Mouse (Mus musculus): ENCODE data around the gene Banp. TPM values are rescaled to one million over a fixed set of nuclear protein-coding genes. Genes with fewer than 3 reads are reported as not detected.

Gene Banp
- polyA plus RNA-seq, 1 experiment from 2014 or later = 55.5 TPM

- Histone ChIP-seq H3K27ac (no peak overlapping the region), H3K4me2 (replicated peaks) (no peak overlapping the region), H3K9me3 (no peaks in the 10 kb centered on the region), H3K4me3 (no peak overlapping the region), H3K9ac (no peak overlapping the region), H3K4me1 (no peaks in the 10 kb centered on the region), H3K27me3 (replicated peaks) (no peaks in the 10 kb centered on the region), H3K36me3 (peaks cover 44% of the 10 kb centered on the region)
- WGBS = 88% methylated on average over 22 of the region's 22 CpGs
- no peak for ATAC-seq (ENCODE audit: low FRiP score, low read depth)
These were observed 68.7 kb downstream of the Banp start for GRCm38 (mm10) chr8:122018046-122018831.

GRCm38 (mm10) chr8:122019162-122019561, 69.6 kb downstream of the Banp start:
- no peaks in the 10 kb centered on the region for H3K27me3 ChIP-seq (replicated peaks)
- H3K36me3 ChIP-seq = peaks cover 49% of the 10 kb centered on the region
- 92% methylated on average over 1 of the region's 1 CpGs for WGBS
- ATAC-seq (ENCODE audit: low FRiP score, low read depth) = no peak
- no peak overlapping the region for H3K4me2 ChIP-seq (replicated peaks)
- no peak overlapping the region for H3K27ac ChIP-seq
- H3K9me3 ChIP-seq = no peaks in the 10 kb centered on the region
- H3K4me3 ChIP-seq = no peak overlapping the region
- H3K4me1 ChIP-seq = no peaks in the 10 kb centered on the region
- H3K9ac ChIP-seq = no peak overlapping the region

- Histone ChIP-seq H3K36me3 (peaks cover 53% of the 10 kb centered on the region), H3K27ac (no peak overlapping the region; the same call in 1 of the 2 replicates), H3K9ac (no peak overlapping the region), H3K4me1 (no peaks in the 10 kb centered on the region), H3K9me3 (no peaks in the 10 kb centered on the region), H3K27me3 (replicated peaks) (no peaks in the 10 kb centered on the region), H3K4me2 (replicated peaks) (no peak overlapping the region), H3K4me3 (no peak overlapping the region)
- ATAC-seq (ENCODE audit: low FRiP score, low read depth) = no peak
- WGBS = 88% methylated on average over 8 of the region's 8 CpGs
These were observed 70.7 kb downstream of the Banp start for GRCm38 (mm10) chr8:122020050-122020771.

- H3K4me3 ChIP-seq = no peak overlapping the region
- H3K36me3 ChIP-seq = peaks cover 61% of the 10 kb centered on the region
- WGBS = 94% methylated on average over 2 of the region's 2 CpGs
- no peaks in the 10 kb centered on the region for H3K4me1 ChIP-seq
- no peaks in the 10 kb centered on the region for H3K9me3 ChIP-seq
- H3K9ac ChIP-seq = no peak overlapping the region
- H3K4me2 ChIP-seq (replicated peaks) = no peak overlapping the region
- H3K27ac ChIP-seq = no peak overlapping the region
- H3K27me3 ChIP-seq (replicated peaks) = no peaks in the 10 kb centered on the region
- no peak for ATAC-seq (ENCODE audit: low FRiP score, low read depth)
These were observed 72.2 kb downstream of the Banp start for GRCm38 (mm10) chr8:122021725-122022124.

- WGBS = 86% methylated on average over 6 of the region's 6 CpGs
- no peak overlapping the region for H3K9ac ChIP-seq
- no peaks in the 10 kb centered on the region for H3K27me3 ChIP-seq (replicated peaks)
- H3K9me3 ChIP-seq = no peaks in the 10 kb centered on the region
- ATAC-seq (ENCODE audit: low FRiP score, low read depth) = no peak
- no peak overlapping the region for H3K27ac ChIP-seq
- no peak overlapping the region for H3K4me2 ChIP-seq (replicated peaks)
- no peak overlapping the region for H3K4me3 ChIP-seq
- H3K36me3 ChIP-seq = peaks cover 60% of the 10 kb centered on the region
- no peaks in the 10 kb centered on the region for H3K4me1 ChIP-seq
These were observed 72.7 kb downstream of the Banp start for GRCm38 (mm10) chr8:122022274-122022673.

GRCm38 (mm10) chr8:122022705-122023104, 73.2 kb downstream of the Banp start:
- WGBS = 81% methylated on average over 4 of the region's 4 CpGs
- Histone ChIP-seq H3K4me1 (no peaks in the 10 kb centered on the region), H3K9me3 (no peaks in the 10 kb centered on the region), H3K27ac (no peak overlapping the region), H3K4me2 (replicated peaks) (no peak overlapping the region), H3K27me3 (replicated peaks) (no peaks in the 10 kb centered on the region), H3K4me3 (no peak overlapping the region), H3K36me3 (peaks cover 59% of the 10 kb centered on the region), H3K9ac (no peak overlapping the region)
- no peak for ATAC-seq (ENCODE audit: low FRiP score, low read depth)

- 90% methylated on average over 9 of the region's 9 CpGs for WGBS
- H3K9me3 ChIP-seq = no peaks in the 10 kb centered on the region
- ATAC-seq (ENCODE audit: low FRiP score, low read depth) = no peak
- H3K4me2 ChIP-seq (replicated peaks) = no peak overlapping the region
- no peak overlapping the region for H3K4me3 ChIP-seq
- peaks cover 43% of the 10 kb centered on the region for H3K36me3 ChIP-seq
- H3K9ac ChIP-seq = no peak overlapping the region
- H3K27me3 ChIP-seq (replicated peaks) = no peaks in the 10 kb centered on the region
- no peak overlapping the region for H3K27ac ChIP-seq
- peaks cover 7% of the 10 kb centered on the region for H3K4me1 ChIP-seq
These were observed 76.0 kb downstream of the Banp start for GRCm38 (mm10) chr8:122025546-122025945.

DNA sequence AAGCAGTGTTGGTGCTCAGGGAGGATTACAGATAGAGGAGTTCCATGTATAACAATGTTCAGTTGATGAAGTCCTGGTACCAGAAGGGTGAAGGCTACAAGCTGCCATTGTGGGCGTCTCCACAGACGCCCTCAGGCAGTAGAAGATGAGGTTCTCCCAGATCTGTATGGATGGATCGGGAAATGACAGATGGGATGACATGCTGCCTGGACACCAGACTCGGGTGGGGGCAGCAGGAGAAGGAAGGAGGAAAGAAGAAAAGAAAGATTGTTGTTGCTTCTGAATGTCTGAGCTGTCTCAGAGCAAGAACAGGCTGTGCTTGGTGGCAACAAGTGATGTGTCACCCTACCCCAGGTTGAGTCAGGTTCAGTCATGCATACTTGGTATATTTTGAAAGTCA, 78.6 kb downstream of the Banp start:
- H3K27me3 ChIP-seq (replicated peaks) = no peaks in the 10 kb centered on the region
- peaks cover 34% of the 10 kb centered on the region for H3K36me3 ChIP-seq
- H3K4me3 ChIP-seq = no peak overlapping the region
- no peaks in the 10 kb centered on the region for H3K9me3 ChIP-seq
- ATAC-seq (ENCODE audit: low FRiP score, low read depth) = no peak
- WGBS = 82% methylated on average over 4 of the region's 4 CpGs
- no peak overlapping the region for H3K4me2 ChIP-seq (replicated peaks)
- no peak overlapping the region for H3K27ac ChIP-seq
- peaks cover 28% of the 10 kb centered on the region for H3K4me1 ChIP-seq
- no peak overlapping the region for H3K9ac ChIP-seq

DNA sequence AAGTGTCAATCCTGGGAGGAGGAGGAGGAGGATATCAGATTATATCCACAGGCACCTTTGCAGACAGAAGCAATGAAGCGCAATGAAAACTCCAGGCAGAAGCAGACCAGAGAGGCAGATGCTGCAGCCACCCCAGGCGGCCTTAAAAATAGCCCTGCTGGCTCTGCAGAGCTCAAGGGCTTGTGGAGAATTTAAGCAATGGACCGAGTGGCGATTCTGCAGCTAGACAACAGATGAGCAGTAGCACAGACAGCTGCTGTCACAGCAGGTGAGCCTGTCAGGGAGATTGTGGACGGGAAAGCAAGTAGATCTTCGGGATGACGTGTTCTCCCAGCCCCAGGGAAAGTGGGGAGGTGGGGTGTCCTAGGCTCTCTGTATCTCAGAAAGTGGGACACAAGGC, 81.4 kb downstream of the Banp start:
- Histone ChIP-seq H3K9me3 (no peaks in the 10 kb centered on the region), H3K36me3 (peaks cover 11% of the 10 kb centered on the region), H3K9ac (no peak overlapping the region), H3K4me1 (peaks cover 34% of the 10 kb centered on the region), H3K4me3 (no peak overlapping the region), H3K4me2 (replicated peaks) (no peak overlapping the region), H3K27ac (no peak overlapping the region), H3K27me3 (replicated peaks) (no peaks in the 10 kb centered on the region)
- WGBS = 33% methylated on average over 7 of the region's 7 CpGs
- ATAC-seq (ENCODE audit: low FRiP score, low read depth) = no peak

GRCm38 (mm10) chr8:122032741-122033140, 83.2 kb downstream of the Banp start:
- H3K9me3 ChIP-seq = no peaks in the 10 kb centered on the region
- H3K4me1 ChIP-seq = peaks cover 34% of the 10 kb centered on the region
- no peak overlapping the region for H3K4me2 ChIP-seq (replicated peaks)
- H3K27ac ChIP-seq = peak overlapping the region; percentile 28; the same call in 1 of the 2 replicates
- H3K9ac ChIP-seq = no peak overlapping the region
- no peaks in the 10 kb centered on the region for H3K36me3 ChIP-seq
- 47% methylated on average over 9 of the region's 9 CpGs for WGBS
- H3K4me3 ChIP-seq = no peak overlapping the region
- no peak for ATAC-seq (ENCODE audit: low FRiP score, low read depth)
- H3K27me3 ChIP-seq (replicated peaks) = no peaks in the 10 kb centered on the region

DNA sequence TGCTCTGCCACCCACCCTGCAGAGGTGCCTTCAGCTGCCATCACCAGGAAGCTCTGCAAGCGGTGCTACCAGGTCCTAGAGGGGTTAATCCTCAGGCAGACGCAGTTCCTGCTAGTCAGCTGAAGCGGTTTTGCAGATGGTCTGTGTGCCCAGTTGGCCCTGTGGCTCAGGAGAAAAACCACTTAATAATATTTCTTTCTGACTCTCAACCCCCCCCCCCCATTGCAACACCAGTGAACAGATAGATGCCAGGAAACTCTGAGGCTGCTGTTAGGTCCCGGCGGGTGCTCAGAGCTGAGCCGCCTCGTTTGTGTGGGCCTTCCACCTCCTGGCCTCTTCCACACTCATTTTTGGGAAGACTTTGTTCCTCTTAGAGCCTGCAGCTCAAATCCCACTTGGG, 86.0 kb downstream of the Banp start:
- no peak overlapping the region for H3K4me2 ChIP-seq (replicated peaks)
- H3K9ac ChIP-seq = no peak overlapping the region
- peaks cover 27% of the 10 kb centered on the region for H3K4me1 ChIP-seq
- no peak overlapping the region for H3K27ac ChIP-seq
- no peaks in the 10 kb centered on the region for H3K36me3 ChIP-seq
- WGBS = 80% methylated on average over 7 of the region's 7 CpGs
- H3K9me3 ChIP-seq = no peaks in the 10 kb centered on the region
- H3K4me3 ChIP-seq = no peak overlapping the region
- no peak for ATAC-seq (ENCODE audit: low FRiP score, low read depth)
- H3K27me3 ChIP-seq (replicated peaks) = no peaks in the 10 kb centered on the region

DNA sequence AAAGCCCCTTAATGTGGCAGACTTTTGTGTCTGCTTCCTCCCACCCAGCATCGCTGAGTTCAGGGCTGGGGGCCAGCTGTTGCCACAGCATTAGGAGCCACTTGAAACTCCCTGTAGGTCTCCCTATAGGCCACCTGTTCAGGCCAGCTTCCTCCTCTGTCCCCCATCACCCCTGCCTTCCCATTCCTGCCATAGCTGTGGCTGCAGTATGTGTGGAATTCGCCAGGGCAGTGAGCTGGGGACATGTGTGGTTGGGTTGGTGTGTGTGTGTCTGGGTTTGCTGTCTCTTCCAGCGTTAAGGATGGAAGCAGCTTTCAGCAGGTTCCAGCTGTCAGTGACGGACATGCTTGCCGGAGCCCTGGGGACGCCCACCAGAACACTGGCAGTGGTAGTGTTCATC, 86.8 kb downstream of the Banp start:
- WGBS = 82% methylated on average over 6 of the region's 6 CpGs
- Histone ChIP-seq H3K4me3 (no peak overlapping the region), H3K4me1 (peaks cover 19% of the 10 kb centered on the region), H3K9ac (no peak overlapping the region), H3K36me3 (no peaks in the 10 kb centered on the region), H3K4me2 (replicated peaks) (no peak overlapping the region), H3K27me3 (replicated peaks) (no peaks in the 10 kb centered on the region), H3K27ac (no peak overlapping the region), H3K9me3 (no peaks in the 10 kb centered on the region)
- no peak for ATAC-seq (ENCODE audit: low FRiP score, low read depth)
